Mouse (Mus musculus): Measurements from ENCODE around the gene Itih3. TPM values are rescaled to one million over a fixed set of nuclear protein-coding genes. Genes with fewer than 3 reads are reported as not detected.

Gene Itih3
- polyA plus RNA-seq, 1 experiment = 0.19 TPM

DNA sequence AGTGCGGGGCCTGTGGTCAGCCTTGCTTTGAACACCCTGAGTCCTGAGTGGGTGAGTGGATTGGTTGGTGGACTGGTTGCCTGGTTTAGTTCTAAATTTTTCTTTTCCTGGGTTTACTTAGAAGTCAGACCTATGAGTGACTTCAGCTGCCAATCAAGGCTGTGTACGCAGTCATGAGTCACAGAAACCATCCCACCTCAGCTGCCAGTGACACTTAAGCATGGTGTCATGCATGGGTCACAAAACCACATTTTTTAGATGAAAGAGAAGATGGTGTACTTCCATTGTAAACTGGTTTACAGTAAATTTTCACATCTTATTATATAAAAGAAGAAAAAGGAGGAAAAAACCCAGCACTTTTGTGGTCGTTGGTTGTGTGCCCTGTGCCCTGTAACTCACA is 45.7 kb downstream of the Itih3 start:
- H3K36me3 ChIP-seq (ENCODE audit: control insufficient read depth, insufficient read depth, low read length) = no peaks in the 10 kb centered on the region
- H3K4me1 ChIP-seq (replicated peaks; ENCODE audit: control insufficient read depth, insufficient read depth, low read length) = no peaks in the 10 kb centered on the region
- TF ChIP-seq POLR2A (IDR thresholded peaks at IDR 0.05; ENCODE audit: control insufficient read depth, extremely low read depth, insufficient read depth, low read length, poor library complexity) (no peak), CTCF (IDR thresholded peaks at IDR 0.05; ENCODE audit: borderline replicate concordance, control insufficient read depth, extremely low read depth, insufficient read depth, low read length, poor library complexity) (no peak)
- no peak overlapping the region for H3K27ac ChIP-seq (ENCODE audit: control insufficient read depth, insufficient read depth, low read length)
- 93% methylated on average over 3 of the region's 3 CpGs for whole genome bisulfite sequencing
- DNase-seq = no peak
- no peak overlapping the region for H3K4me3 ChIP-seq (ENCODE audit: control insufficient read depth, insufficient read depth, low read length)
- H3K27me3 ChIP-seq (ENCODE audit: control insufficient read depth, insufficient read depth, low read length) = no peaks in the 10 kb centered on the region

DNA sequence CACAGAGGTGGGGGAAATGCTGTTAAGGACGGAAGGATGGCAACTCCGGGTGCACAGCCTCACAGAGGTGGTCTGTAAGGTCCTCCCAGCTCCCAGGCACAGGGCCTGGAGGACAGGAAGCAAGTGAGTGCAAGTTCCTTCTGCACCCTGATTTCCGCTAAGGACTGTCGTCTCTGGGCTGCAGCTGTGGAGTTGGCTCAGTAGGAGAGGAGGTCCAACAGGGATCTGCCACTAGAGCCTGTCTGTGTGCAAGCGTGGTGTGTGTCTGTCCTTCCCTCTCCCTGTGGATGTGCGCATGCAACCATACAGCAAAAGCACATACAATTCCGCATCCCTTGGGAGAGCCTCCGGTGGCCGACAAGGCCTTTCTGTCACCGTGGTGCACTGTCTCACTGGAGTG is 47.1 kb downstream of the Itih3 start:
- 95% methylated on average over 10 of the region's 10 CpGs for WGBS
- no peak for TF ChIP-seq CTCF (IDR thresholded peaks at IDR 0.05; ENCODE audit: borderline replicate concordance, control insufficient read depth, extremely low read depth, insufficient read depth, low read length, poor library complexity)
- TF ChIP-seq POLR2A (IDR thresholded peaks at IDR 0.05; ENCODE audit: control insufficient read depth, extremely low read depth, insufficient read depth, low read length, poor library complexity) = no peak
- no peak overlapping the region for H3K4me3 ChIP-seq (ENCODE audit: control insufficient read depth, insufficient read depth, low read length)
- no peak for DNase-seq
- H3K4me1 ChIP-seq (replicated peaks; ENCODE audit: control insufficient read depth, insufficient read depth, low read length) = no peaks in the 10 kb centered on the region
- no peaks in the 10 kb centered on the region for H3K27me3 ChIP-seq (ENCODE audit: control insufficient read depth, insufficient read depth, low read length)
- no peaks in the 10 kb centered on the region for H3K36me3 ChIP-seq (ENCODE audit: control insufficient read depth, insufficient read depth, low read length)
- no peak overlapping the region for H3K27ac ChIP-seq (ENCODE audit: control insufficient read depth, insufficient read depth, low read length)

DNA sequence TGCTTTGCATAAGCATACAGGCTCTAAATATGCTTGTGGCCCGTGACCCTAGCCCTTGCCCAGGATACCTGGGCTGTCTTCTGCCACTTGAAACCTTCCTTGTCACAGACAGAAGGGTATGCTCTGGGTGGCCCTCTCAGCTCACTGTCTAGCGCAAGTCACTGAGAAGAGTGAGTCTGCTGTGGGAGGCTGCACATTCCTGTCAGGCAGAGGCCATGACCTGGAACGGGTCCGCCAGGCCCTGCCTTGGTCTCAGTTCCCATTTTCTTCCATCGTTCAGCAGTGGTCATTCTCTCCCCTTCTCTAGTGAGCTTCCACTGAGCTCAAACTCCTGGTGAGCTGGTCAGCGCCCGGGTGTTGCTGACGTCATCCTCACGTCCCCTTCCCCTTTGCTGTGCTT is 47.6 kb downstream of the Itih3 start:
- no peak for DNase-seq
- WGBS = 90% methylated on average over 9 of the region's 9 CpGs

GRCm38 (mm10) chr14:30875130-30875865 is 48.3 kb downstream of the Itih3 start:
- Histone ChIP-seq H3K36me3 (ENCODE audit: control insufficient read depth, insufficient read depth, low read length) (no peaks in the 10 kb centered on the region), H3K4me3 (ENCODE audit: control insufficient read depth, insufficient read depth, low read length) (no peak overlapping the region)

More for the DNA sequence above, 47.6 kb downstream of the Itih3 start:
- Histone ChIP-seq H3K36me3 (ENCODE audit: control insufficient read depth, insufficient read depth, low read length) (no peaks in the 10 kb centered on the region), H3K4me1 (replicated peaks; ENCODE audit: control insufficient read depth, insufficient read depth, low read length) (no peaks in the 10 kb centered on the region), H3K27me3 (ENCODE audit: control insufficient read depth, insufficient read depth, low read length) (no peaks in the 10 kb centered on the region), H3K4me3 (ENCODE audit: control insufficient read depth, insufficient read depth, low read length) (no peak overlapping the region), H3K27ac (ENCODE audit: control insufficient read depth, insufficient read depth, low read length) (no peak overlapping the region)
- no peak for TF ChIP-seq CTCF (IDR thresholded peaks at IDR 0.05; ENCODE audit: borderline replicate concordance, control insufficient read depth, extremely low read depth, insufficient read depth, low read length, poor library complexity)
- no peak for TF ChIP-seq POLR2A (IDR thresholded peaks at IDR 0.05; ENCODE audit: control insufficient read depth, extremely low read depth, insufficient read depth, low read length, poor library complexity)

DNA sequence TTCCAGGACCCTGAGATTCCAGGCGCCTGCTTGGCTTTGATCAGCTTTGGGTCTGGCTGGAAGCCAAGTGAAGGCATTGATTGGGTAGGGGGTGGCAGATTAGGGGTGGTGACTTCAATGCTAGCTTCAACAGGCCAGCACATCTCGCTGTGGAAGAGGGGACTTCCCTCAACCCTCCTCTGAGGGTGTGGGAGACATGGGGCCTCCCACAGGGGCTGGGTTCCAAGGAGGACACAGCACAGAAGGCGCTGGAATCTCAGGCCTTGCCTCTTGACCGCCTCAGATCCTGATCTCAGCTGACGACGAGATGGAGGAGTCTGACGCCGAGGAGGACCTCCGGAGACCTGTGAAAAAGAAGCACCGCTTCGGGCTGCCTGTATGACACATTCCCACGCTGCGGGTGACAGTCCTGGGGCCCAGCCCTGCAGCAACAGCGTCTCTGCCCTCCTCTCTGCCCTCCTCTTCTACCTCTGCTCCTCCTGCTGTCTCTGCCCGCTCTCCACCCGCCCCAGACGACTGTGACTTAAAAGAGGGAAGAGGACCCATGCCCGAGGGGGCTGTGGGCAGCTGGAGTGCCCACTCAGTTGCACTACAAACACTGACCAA is 49.4 kb downstream of the Itih3 start:
- TF ChIP-seq POLR2A (IDR thresholded peaks at IDR 0.05; ENCODE audit: control insufficient read depth, extremely low read depth, insufficient read depth, low read length, poor library complexity) (no peak), CTCF (IDR thresholded peaks at IDR 0.05; ENCODE audit: borderline replicate concordance, control insufficient read depth, extremely low read depth, insufficient read depth, low read length, poor library complexity) (no peak)
- Histone ChIP-seq H3K27ac (ENCODE audit: control insufficient read depth, insufficient read depth, low read length) (no peak overlapping the region), H3K36me3 (ENCODE audit: control insufficient read depth, insufficient read depth, low read length) (no peaks in the 10 kb centered on the region), H3K4me1 (replicated peaks; ENCODE audit: control insufficient read depth, insufficient read depth, low read length) (no peaks in the 10 kb centered on the region), H3K27me3 (ENCODE audit: control insufficient read depth, insufficient read depth, low read length) (no peaks in the 10 kb centered on the region), H3K4me3 (ENCODE audit: control insufficient read depth, insufficient read depth, low read length) (no peak overlapping the region)
- 97% methylated on average over 18 of the region's 18 CpGs for WGBS
- DNase-seq = no peak

More at GRCm38 (mm10) chr14:30875130-30875865, 48.3 kb downstream of the Itih3 start:
- TF ChIP-seq POLR2A (IDR thresholded peaks at IDR 0.05; ENCODE audit: control insufficient read depth, extremely low read depth, insufficient read depth, low read length, poor library complexity) (no peak), CTCF (IDR thresholded peaks at IDR 0.05; ENCODE audit: borderline replicate concordance, control insufficient read depth, extremely low read depth, insufficient read depth, low read length, poor library complexity) (no peak)
- Histone ChIP-seq H3K27ac (ENCODE audit: control insufficient read depth, insufficient read depth, low read length) (no peak overlapping the region), H3K4me1 (replicated peaks; ENCODE audit: control insufficient read depth, insufficient read depth, low read length) (no peaks in the 10 kb centered on the region), H3K27me3 (ENCODE audit: control insufficient read depth, insufficient read depth, low read length) (no peaks in the 10 kb centered on the region)
- WGBS = 88% methylated on average over 12 of the region's 12 CpGs
- no peak for DNase-seq

GRCm38 (mm10) chr14:30870206-30871147 is 53.1 kb downstream of the Itih3 start:
- WGBS = 94% methylated on average over 25 of the region's 25 CpGs

More at GRCm38 (mm10) chr14:30870206-30871147, 53.1 kb downstream of the Itih3 start:
- Histone ChIP-seq H3K36me3 (ENCODE audit: control insufficient read depth, insufficient read depth, low read length) (no peaks in the 10 kb centered on the region), H3K4me3 (ENCODE audit: control insufficient read depth, insufficient read depth, low read length) (no peak overlapping the region), H3K4me1 (replicated peaks; ENCODE audit: control insufficient read depth, insufficient read depth, low read length) (no peaks in the 10 kb centered on the region), H3K27me3 (ENCODE audit: control insufficient read depth, insufficient read depth, low read length) (no peaks in the 10 kb centered on the region), H3K27ac (ENCODE audit: control insufficient read depth, insufficient read depth, low read length) (no peak overlapping the region)
- TF ChIP-seq POLR2A (IDR thresholded peaks at IDR 0.05; ENCODE audit: control insufficient read depth, extremely low read depth, insufficient read depth, low read length, poor library complexity) (no peak), CTCF (IDR thresholded peaks at IDR 0.05; ENCODE audit: borderline replicate concordance, control insufficient read depth, extremely low read depth, insufficient read depth, low read length, poor library complexity) (no peak)
- no peak for DNase-seq
